Comparison of ENCODE assay signal across 7 mouse cellular contexts in genomic region chr10:115778624-115779023, GRCm38 (mm10). TPM values are rescaled to one million over a fixed set of nuclear protein-coding genes. Genes with fewer than 3 reads are reported as not detected.
A peak's percentile ranks its signal among the peaks of the same experiment; 100 is the strongest.
DNase-seq lines count a peak whose midpoint lies in the region; ATAC-seq and TF ChIP-seq lines count a peak whose summit lies in the region.

No protein-coding gene starts in this region.

- H3K4me2 ChIP-seq in intestine, postnatal 0 days (replicated peaks; ENCODE audit: low read depth) = no peak overlapping the region
- no peak overlapping the region for H3K4me2 ChIP-seq in intestine, embryonic 16.5 days (ENCODE audit: low read depth, low read length)
- no peak overlapping the region for H3K4me2 ChIP-seq in neural tube, embryonic 14.5 days (ENCODE audit: low read depth, low read length)
- H3K4me2 ChIP-seq in forebrain, embryonic 15.5 days (replicated peaks) = no peak overlapping the region

- ATAC-seq in intestine, postnatal 0 days = no peak
- no peak for ATAC-seq in intestine, embryonic 16.5 days
- ATAC-seq in neural tube, embryonic 14.5 days (ENCODE audit: low read depth) = peak; percentile 65; the same call in 1 of the 2 replicates
- ATAC-seq in forebrain, embryonic 15.5 days (replicated peaks) = no peak

- H3K27ac ChIP-seq in intestine, postnatal 0 days (ENCODE audit: low read depth, low read length) = no peak overlapping the region
- H3K27ac ChIP-seq in intestine, embryonic 16.5 days (ENCODE audit: low read length) = no peak overlapping the region
- H3K27ac ChIP-seq in neural tube, embryonic 14.5 days (ENCODE audit: low read depth, low read length) = no peak overlapping the region
- H3K27ac ChIP-seq in forebrain, embryonic 15.5 days (replicated peaks) = no peak overlapping the region

- WGBS in intestine, postnatal 0 days = 61% methylated on average over 5 of the region's 5 CpGs
- 53% methylated on average over 5 of the region's 5 CpGs for WGBS in intestine, embryonic 16.5 days
- WGBS in neural tube, embryonic 14.5 days = 50% methylated on average over 5 of the region's 5 CpGs
- 37% methylated on average over 5 of the region's 5 CpGs for WGBS in forebrain, embryonic 15.5 days

- DNase-seq in R1 (ENCODE audit: low read depth, low spot score) = peak; percentile 10
- peak; percentile 34 for DNase-seq in kidney, adult 9 months

- H3K9me3 ChIP-seq in intestine, postnatal 0 days (ENCODE audit: control insufficient read depth) = no peaks in the 10 kb centered on the region
- H3K9me3 ChIP-seq in intestine, embryonic 16.5 days (ENCODE audit: control insufficient read depth, low read length) = no peaks in the 10 kb centered on the region
- no peaks in the 10 kb centered on the region for H3K9me3 ChIP-seq in E14TG2a.4 (ENCODE audit: low read length)
- H3K9me3 ChIP-seq in neural tube, embryonic 14.5 days (ENCODE audit: control insufficient read depth, low read length) = no peaks in the 10 kb centered on the region
- no peaks in the 10 kb centered on the region for H3K9me3 ChIP-seq in forebrain, embryonic 15.5 days

- no peak overlapping the region for H3K4me3 ChIP-seq in intestine, postnatal 0 days (ENCODE audit: low read depth, low read length)
- no peak overlapping the region for H3K4me3 ChIP-seq in intestine, embryonic 16.5 days (ENCODE audit: low read length)
- H3K4me3 ChIP-seq in E14TG2a.4 (replicated peaks; ENCODE audit: low read length) = no peak overlapping the region
- no peak overlapping the region for H3K4me3 ChIP-seq in neural tube, embryonic 14.5 days (ENCODE audit: low read depth, low read length)
- H3K4me3 ChIP-seq in forebrain, embryonic 15.5 days = no peak overlapping the region

- H3K36me3 ChIP-seq in intestine, postnatal 0 days (ENCODE audit: control insufficient read depth, insufficient read depth) = no peaks in the 10 kb centered on the region
- no peaks in the 10 kb centered on the region for H3K36me3 ChIP-seq in intestine, embryonic 16.5 days (ENCODE audit: control insufficient read depth, insufficient read depth, low read length)
- H3K36me3 ChIP-seq in E14TG2a.4 (ENCODE audit: insufficient read depth, low read length) = no peaks in the 10 kb centered on the region
- no peaks in the 10 kb centered on the region for H3K36me3 ChIP-seq in neural tube, embryonic 14.5 days (ENCODE audit: control insufficient read depth, insufficient read depth, low read length)
- no peaks in the 10 kb centered on the region for H3K36me3 ChIP-seq in forebrain, embryonic 15.5 days

- no peaks in the 10 kb centered on the region; the same call in none of the 2 replicates for H3K4me1 ChIP-seq in intestine, postnatal 0 days (replicated peaks; ENCODE audit: control insufficient read depth, insufficient read depth, low read length)
- H3K4me1 ChIP-seq in intestine, embryonic 16.5 days (ENCODE audit: control insufficient read depth, insufficient read depth, low read length) = 0 out of 2 replicates have a peak, but pooled peaks cover 2% of the 10 kb centered on the region
- H3K4me1 ChIP-seq in E14TG2a.4 (replicated peaks; ENCODE audit: low read depth, low read length) = no peaks in the 10 kb centered on the region
- H3K4me1 ChIP-seq in neural tube, embryonic 14.5 days (ENCODE audit: control insufficient read depth, insufficient read depth, low read length) = no peaks in the 10 kb centered on the region
- H3K4me1 ChIP-seq in forebrain, embryonic 15.5 days = no peaks in the 10 kb centered on the region

- peak; percentile 76 for TF ChIP-seq CTCF in intestine, postnatal 0 days (IDR thresholded peaks at IDR 0.05; ENCODE audit: low read depth)
- peak; percentile 43 for TF ChIP-seq CTCF in E14TG2a.4 (conservative IDR thresholded peaks at IDR 0.05; ENCODE audit: low read length)

- H3K27me3 ChIP-seq in intestine, postnatal 0 days (replicated peaks; ENCODE audit: control insufficient read depth, insufficient read depth, low read length) = no peaks in the 10 kb centered on the region
- H3K27me3 ChIP-seq in intestine, embryonic 16.5 days (replicated peaks; ENCODE audit: control insufficient read depth, insufficient read depth, low read length) = no peaks in the 10 kb centered on the region
- H3K27me3 ChIP-seq in E14TG2a.4 (ENCODE audit: insufficient read depth, low read length) = no peaks in the 10 kb centered on the region
- no peaks in the 10 kb centered on the region for H3K27me3 ChIP-seq in neural tube, embryonic 14.5 days (ENCODE audit: control insufficient read depth, insufficient read depth, low read length)
- no peaks in the 10 kb centered on the region for H3K27me3 ChIP-seq in forebrain, embryonic 15.5 days

- no peak overlapping the region for H3K9ac ChIP-seq in intestine, postnatal 0 days (ENCODE audit: low read depth, low read length)
- H3K9ac ChIP-seq in intestine, embryonic 16.5 days (ENCODE audit: low read depth, low read length) = no peak overlapping the region
- H3K9ac ChIP-seq in neural tube, embryonic 14.5 days (replicated peaks; ENCODE audit: low read depth, low read length) = no peak overlapping the region
- H3K9ac ChIP-seq in forebrain, embryonic 15.5 days (replicated peaks) = no peak overlapping the region

RNA-seq across cellular contexts. Expression of gene Tspan8, which starts 38.0 kb away (rescaled TPM):
- 204 and 208 TPM in 2 replicates for polyA plus RNA-seq in intestine, postnatal 0 days (2015; fragmentation: Nextera tagmentation; extraction: Ambion mirVana)
- 229 and 235 TPM in 2 replicates for polyA plus RNA-seq in intestine, embryonic 16.5 days (2015; fragmentation: Nextera tagmentation; extraction: Ambion mirVana)
- 0.29 and 1.2 TPM in 2 replicates for polyA plus RNA-seq in neural tube, embryonic 14.5 days (2014; fragmentation: Nextera tagmentation; extraction: Ambion mirVana)
- polyA plus RNA-seq in forebrain, embryonic 15.5 days (2015; fragmentation: Nextera tagmentation; extraction: Ambion mirVana) = 0.32 and 0.39 TPM in 2 replicates

Comparison
In these comparisons a context has a peak if more than half of its experiments do, and no peak if none do; other contexts are left out.
1. RNA of gene Tspan8, which starts 38.0 kb away (polyA plus RNA-seq): 229 to 235 TPM in intestine, embryonic 16.5 days and 204 to 208 TPM in intestine, postnatal 0 days; 0.32 to 0.39 TPM in forebrain, embryonic 15.5 days and 0.29 to 1.2 TPM in neural tube, embryonic 14.5 days; every median in the first group is over 10 times any median in the second.